Mouse (Mus musculus) ES-E14 (cell line): ENCODE data around the gene Umps. TPM values are rescaled to one million over a fixed set of nuclear protein-coding genes. Genes with fewer than 3 reads are reported as not detected.

Experiments used
- DNase-seq: peaks from one replicate; pipeline ENCODE4 v3.0.0-alpha.2; 2013; ENCODE audit warnings: low read depth, low spot score
- H3K27ac ChIP-seq: 2 replicates; pipeline ENCODE4 v1.5.1; 2012; ENCODE audit warnings: low read depth, mild to moderate bottlenecking, low read length, moderate library complexity, mixed read lengths; ENCODE audit not compliant: poor library complexity, insufficient read depth, severe bottlenecking
- H3K36me3 ChIP-seq: 2 replicates; pipeline ENCODE4 v1.6.1; 2012; ENCODE audit warnings: mild to moderate bottlenecking, low read length, moderate library complexity, mixed read lengths; ENCODE audit not compliant: control insufficient read depth, poor library complexity, insufficient read depth, severe bottlenecking
- H3K4me1 ChIP-seq, 2 experiments: fragments of 150-350 bp in 1 of 2; sonication (generic) in 1 of 2; 2 replicates each; pipeline ENCODE4 v1.6.1; 2012; ENCODE audit warnings: low read length in 2 of 2, mild to moderate bottlenecking in 1 of 2, mixed read lengths in 1 of 2; ENCODE audit not compliant: control insufficient read depth in 2 of 2, insufficient read depth in 2 of 2, poor library complexity in 1 of 2
- H3K4me3 ChIP-seq, 2 experiments: fragments of 150-350 bp in 1 of 2; sonication (generic) in 1 of 2; 2 replicates each; pipeline ENCODE4 v1.5.1; 2012; ENCODE audit warnings: low read length in 2 of 2, low read depth in 1 of 2, mild to moderate bottlenecking in 1 of 2, mixed read lengths in 1 of 2; ENCODE audit not compliant: insufficient read depth in 1 of 2, poor library complexity in 1 of 2, severe bottlenecking in 1 of 2
- H3K9ac ChIP-seq: 2 replicates; pipeline ENCODE4 v1.6.1; 2012; ENCODE audit warnings: low read depth, mild to moderate bottlenecking, low read length, mixed read lengths; ENCODE audit not compliant: poor library complexity, insufficient read depth, severe bottlenecking
- H3K9me3 ChIP-seq: fragments of 150-350 bp; sonication (generic); 2 replicates; pipeline ENCODE4 v1.6.1; 2012; ENCODE audit warnings: low read depth, mild to moderate bottlenecking, low read length; ENCODE audit not compliant: control insufficient read depth, insufficient read depth
- CHD2 ChIP-seq: IDR thresholded peaks from 2 replicates; pipeline ENCODE4 v1.6.1; 2014; ENCODE audit warnings: mild to moderate bottlenecking, low read depth, low read length, inconsistent platforms
- HCFC1 ChIP-seq: IDR thresholded peaks from 2 replicates; pipeline ENCODE4 v1.6.1; 2012; ENCODE audit warnings: low read length, inconsistent platforms, borderline replicate concordance; ENCODE audit not compliant: insufficient read depth
- MAFK ChIP-seq: IDR thresholded peaks from 2 replicates; pipeline ENCODE4 v1.6.1; 2014; ENCODE audit warnings: mild to moderate bottlenecking, low read depth, low read length, inconsistent platforms; ENCODE audit not compliant: insufficient read depth
- ZC3H11A ChIP-seq: IDR thresholded peaks from 2 replicates; pipeline ENCODE4 v1.6.1; 2012; ENCODE audit warnings: low read depth, mild to moderate bottlenecking, inconsistent platforms, low read length, borderline replicate concordance
- ZNF384 ChIP-seq: IDR thresholded peaks from 2 replicates; pipeline ENCODE4 v1.6.1; 2012; ENCODE audit warnings: low read depth, low read length, inconsistent platforms
- in situ Hi-C, 2 experiments: fragments of 600-800 bp; cut with MboI; formaldehyde crosslinking; loops; one replicate each; pipeline ENCODE4 v1.15.1; 2025; ENCODE audit warnings: low sequenced_read_pairs in 2 of 2, inconsistent platforms in 1 of 2; ENCODE audit not compliant: unreplicated experiment in 2 of 2
- total RNA-seq: library from RNA; depleted of rRNA; stranded (reverse); fragments of 300-350 nt; gene quantifications from 2 replicates; pipeline ENCODE4 v1.2.3, GENCODE M21; 2012

Umps gene
- total RNA-seq, 1 experiment, result 81.2 TPM

- TF ChIP-seq ZNF384, result no peak
- TF ChIP-seq MAFK, result no peak
- TF ChIP-seq CHD2, result no peak
- no peak for TF ChIP-seq HCFC1
- no peak for TF ChIP-seq ZC3H11A
- H3K9me3 ChIP-seq, result no peaks in the 10 kb centered on the region
- H3K27ac ChIP-seq, result no peak overlapping the region
- no peaks in the 10 kb centered on the region for H3K4me1 ChIP-seq
- in situ Hi-C loops, result loop anchor here in 1 of 2 experiments (10.0 kb wide), 1 partner anchor 117 kb away; the partner anchor contains the start of gene Itgb5
- no peak for DNase-seq
- no peaks in the 10 kb centered on the region for H3K36me3 ChIP-seq
- no peak overlapping the region for H3K4me3 ChIP-seq
- H3K9ac ChIP-seq, result no peak overlapping the region
Observed at GRCm38 (mm10) chr16:33941271-33941781, 25.5 kb downstream of the Umps start.

DNA sequence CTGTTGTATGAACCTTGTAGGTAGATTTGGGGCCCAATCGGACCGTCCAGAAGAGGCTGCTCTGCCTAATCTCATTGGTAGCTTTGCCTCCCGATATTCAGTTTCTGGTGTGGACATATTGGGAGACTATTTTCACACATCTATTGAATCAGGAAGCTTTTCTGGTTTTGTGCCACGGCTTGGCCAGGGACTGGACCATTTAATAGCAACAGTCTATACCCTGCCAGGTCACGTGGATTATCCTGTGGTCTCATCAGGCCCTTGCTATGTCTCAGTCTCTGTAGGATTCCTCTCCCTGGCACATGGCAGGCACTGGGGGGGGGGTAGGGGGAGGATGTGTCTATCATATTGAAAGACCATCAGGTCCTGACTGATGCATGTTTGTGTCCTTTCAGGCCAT lies 26.7 kb downstream of the Umps start:
- H3K4me3 ChIP-seq, result no peak overlapping the region
- no peak overlapping the region for H3K27ac ChIP-seq
- H3K4me1 ChIP-seq, result no peaks in the 10 kb centered on the region
- no peak overlapping the region for H3K9ac ChIP-seq
- TF ChIP-seq CHD2 (no peak), HCFC1 (no peak), ZNF384 (no peak), MAFK (no peak), ZC3H11A (no peak)
- in situ Hi-C loops, result loop anchor here in 1 of 2 experiments (10.0 kb wide), 1 partner anchor 115 kb away; the partner anchor contains the start of gene Itgb5
- DNase-seq, result no peak
- H3K9me3 ChIP-seq, result no peaks in the 10 kb centered on the region
- no peaks in the 10 kb centered on the region for H3K36me3 ChIP-seq

DNA sequence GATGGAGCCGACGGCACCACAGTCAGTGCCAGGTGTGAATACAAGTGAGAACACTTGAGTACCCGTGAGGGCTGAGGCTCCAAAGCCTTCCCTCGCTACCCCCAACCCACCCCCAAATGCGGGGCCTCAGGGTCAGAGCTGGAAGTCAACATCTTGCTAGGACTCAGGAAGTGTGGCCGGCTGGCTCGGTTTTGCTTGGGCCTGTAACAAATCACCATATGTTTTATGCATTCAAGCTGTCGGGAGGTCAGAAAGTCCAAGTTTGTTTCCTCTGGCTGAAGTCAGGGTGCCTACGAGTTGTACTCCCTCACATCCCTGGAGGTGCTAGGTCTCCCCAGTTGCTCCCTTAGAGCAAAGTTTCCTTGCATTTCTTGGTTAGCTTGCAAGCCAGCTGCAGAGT lies 27.2 kb downstream of the Umps start:
- TF ChIP-seq CHD2, result no peak
- TF ChIP-seq MAFK, result no peak
- no peak for TF ChIP-seq ZNF384
- no peak for TF ChIP-seq ZC3H11A
- TF ChIP-seq HCFC1, result no peak
- Histone ChIP-seq H3K4me1 (no peaks in the 10 kb centered on the region), H3K4me3 (no peak overlapping the region), H3K9me3 (no peaks in the 10 kb centered on the region), H3K36me3 (no peaks in the 10 kb centered on the region; the same call in 1 of the 2 replicates), H3K9ac (no peak overlapping the region), H3K27ac (no peak overlapping the region)
- no peak for DNase-seq
- in situ Hi-C loops, result loop anchor here in 1 of 2 experiments (10.0 kb wide), 1 partner anchor 115 kb away; the partner anchor contains the start of gene Itgb5

DNA sequence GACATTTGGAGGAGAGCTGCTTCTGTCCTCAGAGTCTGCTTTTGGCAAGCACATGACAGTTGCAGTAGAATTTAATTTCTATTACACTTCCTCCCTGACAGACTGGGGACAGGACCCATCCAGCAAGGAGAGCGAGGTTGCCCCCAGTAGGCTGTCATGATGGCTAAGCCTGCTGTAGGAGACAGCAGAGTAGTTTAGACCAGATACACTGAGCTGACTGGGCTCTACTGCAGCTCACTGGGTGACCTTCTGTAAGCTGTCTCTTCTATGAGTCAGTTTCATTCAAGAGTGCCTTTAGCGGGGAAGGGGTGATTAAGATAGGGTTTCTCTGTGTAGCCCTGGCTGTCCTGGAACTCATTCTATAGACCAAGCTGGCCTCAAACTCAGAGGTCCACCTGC lies 27.7 kb downstream of the Umps start:
- H3K9me3 ChIP-seq, result no peaks in the 10 kb centered on the region
- no peak for DNase-seq
- no peak overlapping the region for H3K4me3 ChIP-seq
- no peaks in the 10 kb centered on the region; the same call in 1 of the 2 replicates for H3K36me3 ChIP-seq
- in situ Hi-C loops, result no loop called here
- TF ChIP-seq HCFC1 (no peak), ZNF384 (no peak), MAFK (no peak), CHD2 (no peak), ZC3H11A (no peak)
- H3K27ac ChIP-seq, result no peak overlapping the region
- no peaks in the 10 kb centered on the region for H3K4me1 ChIP-seq
- no peak overlapping the region for H3K9ac ChIP-seq

DNA sequence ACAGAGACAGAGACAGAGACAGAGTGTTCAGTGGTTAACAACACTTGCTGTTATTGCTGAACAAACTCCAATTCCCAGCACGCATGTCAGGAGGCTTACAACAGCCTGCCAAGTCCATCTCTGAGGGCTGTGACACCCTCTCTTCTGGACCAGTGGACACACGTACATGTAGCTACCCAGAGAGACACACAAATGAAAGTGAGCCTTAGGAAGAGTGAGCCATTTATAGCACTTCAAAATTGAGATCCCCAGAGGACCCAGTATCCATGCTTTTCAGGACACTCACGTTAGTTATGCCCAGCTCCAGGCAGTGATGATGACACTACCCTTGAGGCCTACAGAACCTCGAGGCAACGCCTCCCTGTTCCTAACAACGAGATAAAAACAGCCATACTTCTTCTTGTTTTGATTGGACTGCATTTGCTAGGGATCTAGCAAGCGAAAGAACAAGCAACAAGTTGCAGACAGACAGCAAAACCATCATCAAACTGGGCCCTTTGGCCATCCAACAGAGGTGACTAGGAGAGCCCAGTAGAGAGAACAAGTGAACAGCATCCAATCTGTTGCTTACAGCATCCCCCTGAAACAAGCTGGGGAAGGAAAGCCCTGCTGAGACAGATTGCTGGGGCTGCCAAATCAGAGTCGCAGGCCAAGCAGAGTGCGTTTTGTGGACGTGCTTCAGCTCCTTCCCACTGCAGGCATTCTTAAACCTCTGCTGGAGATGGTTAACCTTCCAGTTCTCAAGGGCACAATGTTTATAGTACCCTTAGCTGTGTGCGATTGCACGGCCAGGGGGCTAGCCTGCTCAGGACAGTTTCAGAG lies 28.3 kb downstream of the Umps start:
- no peaks in the 10 kb centered on the region for H3K4me1 ChIP-seq
- no peak overlapping the region for H3K27ac ChIP-seq

More for the DNA sequence above, 28.3 kb downstream of the Umps start:
- no peak overlapping the region for H3K4me3 ChIP-seq
- DNase-seq, result no peak
- TF ChIP-seq ZNF384 (no peak), CHD2 (no peak), ZC3H11A (no peak), HCFC1 (no peak), MAFK (no peak)
- no peak overlapping the region for H3K9ac ChIP-seq
- in situ Hi-C loops, result no loop called here
- no peaks in the 10 kb centered on the region; the same call in 1 of the 2 replicates for H3K36me3 ChIP-seq
- H3K9me3 ChIP-seq, result no peaks in the 10 kb centered on the region
